Mouse (Mus musculus): ENCODE results near the gene Plcb3. TPM values are rescaled to one million over a fixed set of nuclear protein-coding genes. Genes with fewer than 3 reads are reported as not detected.

The Plcb3 gene
- polyA plus RNA-seq, 1 experiment from 2014 or later: 14.8 TPM

DNA sequence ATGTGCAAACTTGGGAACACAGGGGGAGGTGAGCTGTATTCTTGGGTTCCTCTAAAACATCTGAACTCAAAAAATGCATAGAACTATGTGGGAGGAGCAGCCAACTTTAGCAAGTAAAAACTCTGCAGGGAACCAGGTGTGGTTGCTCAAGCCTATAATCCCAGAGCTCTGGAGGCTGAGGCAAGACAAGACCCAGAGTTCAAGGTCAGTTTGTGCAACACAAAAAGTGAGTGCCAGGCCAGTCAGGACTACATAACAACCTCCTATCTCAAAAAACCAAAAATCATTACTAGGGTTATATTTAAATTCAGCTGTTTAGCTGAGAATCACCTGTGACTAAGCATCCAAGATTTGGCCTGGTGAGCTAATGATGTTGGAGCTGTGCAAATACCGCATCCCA, 44.3 kb downstream of the Plcb3 start:
- Histone ChIP-seq H3K4me2 (replicated peaks; ENCODE audit: low read depth, low read length) (no peak overlapping the region), H3K36me3 (ENCODE audit: control insufficient read depth, insufficient read depth, low read length) (no peaks in the 10 kb centered on the region), H3K27ac (ENCODE audit: low read depth, low read length) (no peak overlapping the region), H3K4me3 (ENCODE audit: low read depth, low read length) (no peak overlapping the region), H3K9me3 (ENCODE audit: control insufficient read depth, low read length) (no peaks in the 10 kb centered on the region), H3K4me1 (replicated peaks; ENCODE audit: control insufficient read depth, insufficient read depth, low read length) (peaks cover 5% of the 10 kb centered on the region; the same call in 1 of the 2 replicates), H3K9ac (ENCODE audit: low read depth, low read length) (no peak overlapping the region), H3K27me3 (ENCODE audit: control insufficient read depth, insufficient read depth, low read length) (peaks cover 79% of the 10 kb centered on the region)
- ATAC-seq (ENCODE audit: low FRiP score): no peak
- WGBS: 50% methylated on average over 1 of the region's 1 CpGs
- DNase-seq (ENCODE audit: low spot score): no peak

DNA sequence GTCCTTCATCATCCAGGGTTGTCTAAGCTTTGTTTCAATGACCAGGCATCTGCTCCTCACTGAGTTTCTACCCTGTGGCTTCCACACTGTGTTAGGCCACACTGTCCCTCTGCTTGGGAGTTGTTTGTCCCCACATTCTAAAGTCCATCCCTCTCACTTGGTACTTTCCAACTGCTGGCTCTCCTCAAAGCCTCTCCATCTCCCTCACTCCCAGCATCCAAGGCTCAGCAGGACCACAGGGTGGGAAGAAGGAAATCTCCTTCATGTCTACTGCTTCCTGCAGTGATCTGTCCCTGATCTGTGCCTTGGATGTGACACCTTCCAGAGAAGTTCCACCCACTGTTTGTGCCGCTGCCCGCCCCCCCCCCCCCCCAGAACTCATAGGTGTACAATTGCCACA, 45.3 kb downstream of the Plcb3 start:
- Histone ChIP-seq H3K9ac (ENCODE audit: low read depth, low read length) (no peak overlapping the region), H3K4me2 (replicated peaks; ENCODE audit: low read depth, low read length) (no peak overlapping the region), H3K4me1 (replicated peaks; ENCODE audit: control insufficient read depth, insufficient read depth, low read length) (peaks cover 5% of the 10 kb centered on the region; the same call in 1 of the 2 replicates), H3K9me3 (ENCODE audit: control insufficient read depth, low read length) (no peaks in the 10 kb centered on the region), H3K27ac (ENCODE audit: low read depth, low read length) (no peak overlapping the region), H3K4me3 (ENCODE audit: low read depth, low read length) (no peak overlapping the region), H3K27me3 (ENCODE audit: control insufficient read depth, insufficient read depth, low read length) (peaks cover 86% of the 10 kb centered on the region), H3K36me3 (ENCODE audit: control insufficient read depth, insufficient read depth, low read length) (no peaks in the 10 kb centered on the region)
- ATAC-seq (ENCODE audit: low FRiP score) (no peak), DNase-seq (ENCODE audit: low spot score) (no peak)
- WGBS: 0% methylated on average over 2 of the region's 2 CpGs

DNA sequence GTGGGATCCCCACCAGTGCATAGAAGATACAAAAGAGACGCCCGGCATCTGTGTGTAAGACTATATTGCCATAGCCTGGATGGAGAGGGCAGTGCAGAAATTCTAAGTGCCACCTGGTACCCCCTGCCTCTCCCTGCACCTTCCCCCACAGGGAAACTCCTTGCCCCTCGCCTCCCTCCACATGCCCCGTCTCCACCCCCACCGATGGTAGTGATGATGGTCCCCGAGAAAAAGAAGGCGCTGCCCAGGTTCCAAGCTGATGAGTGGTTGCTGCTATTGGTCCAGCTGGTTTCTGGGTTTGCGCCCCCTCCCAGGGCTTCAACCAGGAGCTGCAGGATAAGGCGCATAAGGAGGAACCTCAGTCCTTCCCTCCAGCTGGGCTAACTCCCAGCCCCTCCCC, 48.2 kb downstream of the Plcb3 start:
- H3K36me3 ChIP-seq (ENCODE audit: control insufficient read depth, insufficient read depth, low read length): no peaks in the 10 kb centered on the region
- DNase-seq (ENCODE audit: low spot score): no peak
- no peak for ATAC-seq (ENCODE audit: low FRiP score)
- H3K9me3 ChIP-seq (ENCODE audit: control insufficient read depth, low read length): no peaks in the 10 kb centered on the region
- no peak overlapping the region for H3K4me3 ChIP-seq (ENCODE audit: low read depth, low read length)
- H3K27ac ChIP-seq (ENCODE audit: low read depth, low read length): no peak overlapping the region
- H3K4me2 ChIP-seq (replicated peaks; ENCODE audit: low read depth, low read length): no peak overlapping the region
- WGBS: 14% methylated on average over 9 of the region's 9 CpGs
- 0 out of 2 replicates have a peak, but pooled peaks cover 7% of the 10 kb centered on the region for H3K4me1 ChIP-seq (replicated peaks; ENCODE audit: control insufficient read depth, insufficient read depth, low read length)
- H3K27me3 ChIP-seq (ENCODE audit: control insufficient read depth, insufficient read depth, low read length): peaks cover 84% of the 10 kb centered on the region
- no peak overlapping the region for H3K9ac ChIP-seq (ENCODE audit: low read depth, low read length)

DNA sequence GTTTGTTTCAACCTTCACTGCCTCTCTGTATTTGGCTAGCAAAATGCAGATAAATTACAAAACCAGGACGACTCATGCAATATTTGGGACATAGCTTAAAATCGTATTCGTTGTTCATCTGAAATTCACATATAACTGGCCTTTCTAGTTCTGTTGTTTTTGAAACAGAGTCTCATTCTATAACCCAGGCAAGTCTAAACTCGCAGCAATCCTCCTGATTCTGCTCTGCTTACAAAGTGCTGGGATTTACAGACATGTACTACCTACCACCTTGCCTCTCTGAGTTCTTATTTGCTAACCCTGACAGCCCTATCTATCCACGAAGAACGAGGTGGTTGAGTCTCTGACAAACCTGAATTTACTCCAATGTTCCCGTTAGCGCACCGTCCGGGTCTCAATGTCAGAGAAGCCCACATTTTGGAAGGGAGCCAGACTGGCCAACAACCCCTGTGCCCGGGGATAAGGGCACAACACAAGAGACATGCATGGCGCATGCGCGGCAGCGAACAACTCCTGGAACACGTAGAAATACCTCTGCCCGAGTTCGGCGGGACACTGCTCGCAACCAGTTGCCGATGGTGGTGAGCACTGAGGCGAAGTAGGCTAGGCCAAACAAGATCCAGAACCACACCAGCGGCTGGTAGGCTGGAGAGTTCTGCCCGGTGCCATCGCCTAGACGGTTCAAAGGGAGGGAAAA, 49.6 kb downstream of the Plcb3 start:
- Histone ChIP-seq H3K27me3 (ENCODE audit: control insufficient read depth, insufficient read depth, low read length) (peaks cover 76% of the 10 kb centered on the region), H3K4me3 (ENCODE audit: low read depth, low read length) (peak overlapping the region; percentile 16; the same call in 1 of the 2 replicates), H3K4me2 (replicated peaks; ENCODE audit: low read depth, low read length) (peak overlapping the region; percentile 18; the same call in 1 of the 2 replicates), H3K9me3 (ENCODE audit: control insufficient read depth, low read length) (no peaks in the 10 kb centered on the region), H3K9ac (ENCODE audit: low read depth, low read length) (no peak overlapping the region), H3K27ac (ENCODE audit: low read depth, low read length) (no peak overlapping the region), H3K36me3 (ENCODE audit: control insufficient read depth, insufficient read depth, low read length) (no peaks in the 10 kb centered on the region), H3K4me1 (replicated peaks; ENCODE audit: control insufficient read depth, insufficient read depth, low read length) (0 out of 2 replicates have a peak, but pooled peaks cover 7% of the 10 kb centered on the region)
- DNase-seq (ENCODE audit: low spot score): peak; percentile 50
- no peak for ATAC-seq (ENCODE audit: low FRiP score)
- WGBS: 11% methylated on average over 26 of the region's 26 CpGs

DNA sequence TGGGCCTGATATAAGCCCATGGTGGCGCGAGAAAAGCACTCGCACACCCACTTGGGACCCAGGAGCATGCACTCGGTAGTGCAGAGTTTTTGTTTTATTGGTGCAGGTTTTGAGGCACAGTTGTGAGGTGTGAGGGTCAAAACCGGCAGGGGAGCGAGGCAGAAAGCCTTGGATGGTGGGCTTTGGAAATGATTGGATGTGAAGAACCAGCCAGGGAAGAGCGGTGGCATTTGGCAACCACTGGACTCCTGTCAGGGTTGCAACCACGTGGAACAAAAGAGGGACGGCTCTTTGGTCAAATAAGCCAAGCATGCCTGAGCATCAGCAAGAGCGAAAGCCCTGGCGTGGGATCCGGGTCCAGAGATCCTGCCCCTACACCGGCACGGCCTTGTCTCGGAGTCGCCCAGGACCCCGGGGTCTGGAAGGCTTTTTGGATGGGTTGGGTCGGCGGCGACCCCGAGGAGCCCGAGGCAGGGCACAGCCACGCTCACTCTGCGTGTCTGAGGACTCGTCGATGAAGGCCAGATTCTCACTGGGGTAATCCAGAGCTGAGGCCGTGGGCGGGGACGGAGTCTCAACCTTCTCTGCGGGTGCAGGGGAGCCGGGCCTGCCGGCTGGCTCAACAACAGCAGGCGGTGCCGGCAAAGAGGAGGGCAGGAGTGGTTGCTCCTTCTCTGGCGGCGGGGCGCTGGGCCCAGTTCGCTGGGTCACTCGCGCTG, 50.5 kb downstream of the Plcb3 start:
- Histone ChIP-seq H3K27me3 (ENCODE audit: control insufficient read depth, insufficient read depth, low read length) (peaks cover 67% of the 10 kb centered on the region), H3K4me3 (ENCODE audit: low read depth, low read length) (peak overlapping the region; percentile 8; the same call in 1 of the 2 replicates), H3K27ac (ENCODE audit: low read depth, low read length) (no peak overlapping the region), H3K4me1 (replicated peaks; ENCODE audit: control insufficient read depth, insufficient read depth, low read length) (peaks cover 7% of the 10 kb centered on the region; the same call in 1 of the 2 replicates), H3K9ac (ENCODE audit: low read depth, low read length) (no peak overlapping the region), H3K36me3 (ENCODE audit: control insufficient read depth, insufficient read depth, low read length) (no peaks in the 10 kb centered on the region), H3K4me2 (replicated peaks; ENCODE audit: low read depth, low read length) (no peak overlapping the region), H3K9me3 (ENCODE audit: control insufficient read depth, low read length) (no peaks in the 10 kb centered on the region)
- DNase-seq (ENCODE audit: low spot score) (peak; percentile 42), ATAC-seq (ENCODE audit: low FRiP score) (no peak)
- 5% methylated on average over 38 of the region's 40 CpGs for WGBS

DNA sequence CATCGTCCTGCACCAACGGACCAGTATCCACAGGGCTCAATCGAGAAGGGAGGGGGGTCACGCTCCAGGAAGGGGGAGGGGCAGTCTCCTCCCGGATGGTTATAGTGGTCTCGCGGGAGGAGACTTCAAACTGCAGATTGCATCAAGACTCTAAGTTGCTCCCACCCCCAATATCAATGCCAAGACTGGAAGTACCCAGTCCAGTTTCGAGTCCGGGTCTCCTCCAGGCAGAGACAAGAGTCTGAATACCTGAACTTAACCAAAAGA, 51.0 kb downstream of the Plcb3 start, which contains the start of gene Catsperz:
Catsperz (minus strand) TSS at position 74 of the 267 bp plus-strand sequence.
- WGBS: 6% methylated on average over 9 of the region's 9 CpGs

DNA sequence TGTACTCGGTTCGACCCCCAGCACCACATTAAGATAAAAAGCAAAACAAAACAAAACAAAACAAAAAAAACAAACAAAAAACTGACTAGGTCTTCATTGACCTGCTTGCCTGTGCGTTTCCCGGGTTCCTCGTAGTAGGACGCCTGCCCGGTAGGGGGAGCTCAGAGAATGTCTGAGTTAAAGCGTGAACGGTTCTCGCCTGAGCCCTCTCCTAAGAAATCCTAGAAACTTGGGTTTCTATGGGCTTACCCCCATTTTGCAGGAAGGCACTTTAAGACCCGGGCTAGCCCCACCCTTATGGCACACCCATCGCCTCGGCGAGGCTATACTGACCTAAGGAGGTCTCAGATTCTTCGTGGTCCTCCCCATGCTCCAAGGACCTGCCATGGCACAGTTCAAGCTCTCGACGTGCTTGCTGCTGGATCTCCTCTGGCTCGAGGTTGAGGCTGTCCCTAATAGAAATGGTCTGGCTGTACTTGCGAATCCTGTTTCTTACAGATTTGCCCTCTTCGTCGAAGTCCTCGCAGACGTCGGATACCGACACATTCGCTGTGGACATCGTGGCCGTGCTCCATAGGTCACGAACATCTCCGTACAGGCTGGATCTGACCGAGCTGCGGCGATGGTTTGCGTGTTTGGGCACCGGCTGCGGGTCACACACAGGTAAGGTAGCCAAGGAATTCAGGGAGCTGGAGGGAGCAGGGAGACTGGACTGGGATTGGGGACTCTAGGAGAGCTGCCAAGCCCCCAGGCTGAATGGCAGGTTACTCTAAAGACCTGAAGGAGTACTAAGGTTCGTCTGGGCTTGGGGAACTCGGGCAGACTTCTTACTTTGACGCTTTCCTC, 51.6 kb downstream of the Plcb3 start:
- Histone ChIP-seq H3K4me2 (replicated peaks; ENCODE audit: low read depth, low read length) (no peak overlapping the region), H3K4me1 (replicated peaks; ENCODE audit: control insufficient read depth, insufficient read depth, low read length) (peaks cover 13% of the 10 kb centered on the region; the same call in 1 of the 2 replicates)
- WGBS: 3% methylated on average over 39 of the region's 39 CpGs

More for the DNA sequence above, 51.0 kb downstream of the Plcb3 start, which contains the start of gene Catsperz:
- H3K4me3 ChIP-seq (ENCODE audit: low read depth, low read length): peak within 1 kb of the TSS; percentile 8; the same call in 1 of the 2 replicates
- DNase-seq (ENCODE audit: low spot score) (no peak), ATAC-seq (ENCODE audit: low FRiP score) (no peak)
- H3K36me3 ChIP-seq (ENCODE audit: control insufficient read depth, insufficient read depth, low read length): no peaks in the 10 kb centered on the region
- no peak within 1 kb of the TSS for H3K27ac ChIP-seq (ENCODE audit: low read depth, low read length)
- H3K27me3 ChIP-seq (ENCODE audit: control insufficient read depth, insufficient read depth, low read length): peaks cover 64% of the 10 kb centered on the region
- H3K4me2 ChIP-seq (replicated peaks; ENCODE audit: low read depth, low read length): no peak within 1 kb of the TSS
- H3K4me1 ChIP-seq (replicated peaks; ENCODE audit: control insufficient read depth, insufficient read depth, low read length): peaks cover 10% of the 10 kb centered on the region; the same call in 1 of the 2 replicates
- no peaks in the 10 kb centered on the region for H3K9me3 ChIP-seq (ENCODE audit: control insufficient read depth, low read length)
- H3K9ac ChIP-seq (ENCODE audit: low read depth, low read length): no peak within 1 kb of the TSS

DNA sequence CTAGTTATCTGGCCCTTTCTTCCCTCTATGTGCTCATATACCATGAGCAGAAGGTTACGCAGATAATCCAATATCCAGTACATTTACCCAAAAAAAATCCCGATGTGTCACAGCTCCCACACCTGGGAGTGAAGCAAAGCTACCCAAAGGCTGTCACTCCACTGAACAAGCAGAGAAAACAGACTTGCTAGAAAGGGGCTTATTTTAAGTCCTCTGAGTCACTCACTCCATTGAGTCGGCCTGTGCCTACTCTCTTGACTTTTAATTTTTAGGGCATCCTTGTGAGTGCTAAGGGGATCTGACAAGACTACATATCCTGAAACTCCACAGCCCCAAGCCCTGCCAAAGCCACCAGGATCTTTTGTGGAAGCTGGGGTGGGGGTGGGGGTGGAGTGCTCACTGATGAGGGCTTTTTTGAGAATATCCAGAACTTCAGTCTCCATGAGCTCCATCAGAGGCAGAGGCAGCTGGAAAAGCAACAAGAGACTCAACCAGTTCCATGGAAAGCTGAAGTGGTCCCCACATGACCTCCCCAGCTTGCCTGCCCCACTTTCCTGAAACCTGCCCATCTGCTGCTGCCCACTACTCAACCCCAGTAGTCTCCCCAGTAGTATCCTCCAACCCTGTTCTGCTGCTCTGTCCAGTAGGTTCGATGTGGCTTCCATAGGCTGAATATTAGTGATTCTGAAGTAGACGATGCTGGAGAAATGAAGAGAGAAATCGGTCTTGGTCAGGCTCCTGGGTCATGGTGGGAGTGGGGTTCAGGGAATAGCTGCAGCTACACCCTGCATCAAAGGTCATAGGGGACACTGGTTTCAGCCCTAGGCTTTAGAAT, 53.2 kb downstream of the Plcb3 start:
- WGBS: 61% methylated on average over 6 of the region's 6 CpGs
- H3K4me2 ChIP-seq (replicated peaks; ENCODE audit: low read depth, low read length): no peak overlapping the region
- H3K9ac ChIP-seq (ENCODE audit: low read depth, low read length): no peak overlapping the region
- H3K36me3 ChIP-seq (ENCODE audit: control insufficient read depth, insufficient read depth, low read length): no peaks in the 10 kb centered on the region
- no peaks in the 10 kb centered on the region for H3K9me3 ChIP-seq (ENCODE audit: control insufficient read depth, low read length)
- ATAC-seq (ENCODE audit: low FRiP score) (no peak), DNase-seq (ENCODE audit: low spot score) (no peak)
- H3K4me1 ChIP-seq (replicated peaks; ENCODE audit: control insufficient read depth, insufficient read depth, low read length): peaks cover 13% of the 10 kb centered on the region; the same call in 1 of the 2 replicates
- H3K4me3 ChIP-seq (ENCODE audit: low read depth, low read length): no peak overlapping the region
- H3K27ac ChIP-seq (ENCODE audit: low read depth, low read length): no peak overlapping the region
- H3K27me3 ChIP-seq (ENCODE audit: control insufficient read depth, insufficient read depth, low read length): peaks cover 54% of the 10 kb centered on the region

More for the DNA sequence above, 51.6 kb downstream of the Plcb3 start:
- H3K9me3 ChIP-seq (ENCODE audit: control insufficient read depth, low read length): no peaks in the 10 kb centered on the region
- no peak overlapping the region for H3K9ac ChIP-seq (ENCODE audit: low read depth, low read length)
- peak; percentile 85 for DNase-seq (ENCODE audit: low spot score)
- no peaks in the 10 kb centered on the region for H3K36me3 ChIP-seq (ENCODE audit: control insufficient read depth, insufficient read depth, low read length)
- ATAC-seq (ENCODE audit: low FRiP score): no peak
- H3K27ac ChIP-seq (ENCODE audit: low read depth, low read length): no peak overlapping the region
- peaks cover 62% of the 10 kb centered on the region for H3K27me3 ChIP-seq (ENCODE audit: control insufficient read depth, insufficient read depth, low read length)
- H3K4me3 ChIP-seq (ENCODE audit: low read depth, low read length): no peak overlapping the region
